Mouse (Mus musculus): ENCODE results near the gene Irak4.

The Irak4 gene

GRCm38 (mm10) chr15:94630553-94630952, 87.1 kb downstream of the Irak4 start:
- no peak for DNase-seq
